Mouse (Mus musculus) testis, adult 2 months (tissue): ENCODE measurements around the gene Ldlrad3.

Experiments used
- CTCF ChIP-seq: fragments of 200-500 bp; IDR thresholded peaks from 2 replicates; pipeline ENCODE4 v1.5.1; 2012; ENCODE audit warnings: low read depth, mild to moderate bottlenecking, inconsistent platforms, low read length, moderate library complexity; ENCODE audit not compliant: control insufficient read depth, insufficient read depth, insufficient replicate concordance
- POLR2A ChIP-seq: fragments of 200-500 bp; IDR thresholded peaks from 2 replicates; pipeline ENCODE4 v1.6.1; 2012; ENCODE audit warnings: low read depth, mild to moderate bottlenecking, inconsistent platforms, low read length, moderate library complexity; ENCODE audit not compliant: control insufficient read depth

DNA sequence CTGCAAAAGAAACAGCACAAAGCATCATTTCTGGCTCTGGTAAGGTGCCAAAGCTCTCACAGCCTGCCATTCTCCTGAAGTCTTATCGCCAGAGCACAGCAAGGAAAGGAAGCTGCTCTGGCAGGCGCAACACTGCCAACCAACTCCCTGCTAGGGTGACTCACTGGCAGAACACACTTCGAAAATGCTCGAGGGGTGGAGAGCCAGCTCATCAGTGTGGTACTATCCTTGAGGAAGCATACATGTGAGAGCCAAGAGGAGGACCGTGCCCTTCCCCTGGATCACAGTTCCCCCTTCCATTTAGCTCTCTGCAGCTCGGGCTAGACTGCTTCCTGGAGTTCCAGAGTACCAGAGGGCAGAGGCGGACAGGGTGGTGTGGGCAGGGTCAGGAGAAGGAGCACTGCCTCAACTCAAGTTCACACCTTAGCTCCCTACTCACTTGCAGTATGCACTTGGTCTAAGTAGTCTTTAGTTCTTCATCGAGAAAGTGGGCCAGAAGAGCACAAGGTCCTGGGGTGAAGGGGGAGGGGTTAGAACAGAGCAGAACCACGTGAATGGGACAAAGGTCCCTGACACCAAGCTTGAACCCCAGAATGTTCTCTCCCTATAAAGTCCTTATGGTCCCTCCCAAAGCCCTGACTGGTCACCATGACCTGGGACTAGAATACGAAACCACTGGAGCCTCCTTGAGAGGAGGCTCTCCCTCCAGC lies 133.1 kb downstream of the Ldlrad3 start:
- TF ChIP-seq CTCF (no peak), POLR2A (no peak)
